Mouse (Mus musculus): ENCODE data around the gene Inf2. TPM values are rescaled to one million over a fixed set of nuclear protein-coding genes. Genes with fewer than 3 reads are reported as not detected.

Inf2 gene
- polyA plus RNA-seq, 1 experiment, result 118 TPM

GRCm38 (mm10) chr12:112584954-112585353, 3.6 kb upstream of the Inf2 start:
- Histone ChIP-seq H3K27me3 (ENCODE audit: control insufficient read depth, insufficient read depth, insufficient read length) (no peaks in the 10 kb centered on the region), H3K36me3 (ENCODE audit: control insufficient read depth, insufficient read depth) (no peaks in the 10 kb centered on the region), H3K79me3 (ENCODE audit: low read depth) (peaks cover 11% of the 10 kb centered on the region), H3K79me2 (ENCODE audit: control insufficient read depth, insufficient read depth) (peaks cover 13% of the 10 kb centered on the region), H3K4me3 (ENCODE audit: insufficient read depth, poor library complexity, severe bottlenecking) (no peak overlapping the region), H3ac (ENCODE audit: control insufficient read depth, insufficient read length, low read depth) (no peak overlapping the region)
- TF ChIP-seq CEBPB (IDR thresholded peaks at IDR 0.05; ENCODE audit: low read depth), result no peak

- Histone ChIP-seq H3K36me3 (ENCODE audit: control insufficient read depth, insufficient read depth) (peaks cover 10% of the 10 kb centered on the region), H3K4me3 (ENCODE audit: insufficient read depth, poor library complexity, severe bottlenecking) (no peak overlapping the region), H3ac (ENCODE audit: control insufficient read depth, insufficient read length, low read depth) (no peak overlapping the region), H3K79me2 (ENCODE audit: control insufficient read depth, insufficient read depth) (peaks cover 24% of the 10 kb centered on the region), H3K27me3 (ENCODE audit: control insufficient read depth, insufficient read depth, insufficient read length) (no peaks in the 10 kb centered on the region), H3K79me3 (ENCODE audit: low read depth) (peaks cover 22% of the 10 kb centered on the region)
- TF ChIP-seq CTCF (IDR thresholded peaks at IDR 0.05; ENCODE audit: control insufficient read depth, insufficient read depth, insufficient read length) (no peak), MYOD1 (IDR thresholded peaks at IDR 0.05; ENCODE audit: control insufficient read depth, insufficient read length, low read depth) (no peak), USF1 (IDR thresholded peaks at IDR 0.05; ENCODE audit: low read depth) (no peak), MYOG (IDR thresholded peaks at IDR 0.05; ENCODE audit: control insufficient read depth, extremely low read depth, insufficient read length) (no peak), FOSL1 (IDR thresholded peaks at IDR 0.05; ENCODE audit: insufficient read depth, low read length, poor library complexity, severe bottlenecking) (no peak), CEBPB (IDR thresholded peaks at IDR 0.05; ENCODE audit: low read depth) (no peak), MAX (IDR thresholded peaks at IDR 0.05) (no peak)
Observed at GRCm38 (mm10) chr12:112585924-112586538, 2.6 kb upstream of the Inf2 start.

- Histone ChIP-seq H3K79me2 (ENCODE audit: control insufficient read depth, insufficient read depth) (peaks cover 37% of the 10 kb centered on the region), H3ac (ENCODE audit: control insufficient read depth, insufficient read length, low read depth) (no peak overlapping the region), H3K36me3 (ENCODE audit: control insufficient read depth, insufficient read depth) (peaks cover 23% of the 10 kb centered on the region), H3K4me3 (ENCODE audit: insufficient read depth, poor library complexity, severe bottlenecking) (no peak overlapping the region), H3K79me3 (ENCODE audit: low read depth) (peaks cover 35% of the 10 kb centered on the region), H3K27me3 (ENCODE audit: control insufficient read depth, insufficient read depth, insufficient read length) (no peaks in the 10 kb centered on the region)
- TF ChIP-seq MYOG (IDR thresholded peaks at IDR 0.05; ENCODE audit: control insufficient read depth, extremely low read depth, insufficient read length) (no peak), CEBPB (IDR thresholded peaks at IDR 0.05; ENCODE audit: low read depth) (no peak), FOSL1 (IDR thresholded peaks at IDR 0.05; ENCODE audit: insufficient read depth, low read length, poor library complexity, severe bottlenecking) (no peak), CTCF (IDR thresholded peaks at IDR 0.05; ENCODE audit: control insufficient read depth, insufficient read depth, insufficient read length) (no peak), MYOD1 (IDR thresholded peaks at IDR 0.05; ENCODE audit: control insufficient read depth, insufficient read length, low read depth) (no peak), USF1 (IDR thresholded peaks at IDR 0.05; ENCODE audit: low read depth) (no peak), MAX (IDR thresholded peaks at IDR 0.05) (no peak)
Observed at GRCm38 (mm10) chr12:112587125-112588124, 1.2 kb upstream of the Inf2 start.

- peaks cover 60% of the 10 kb centered on the region for H3K79me2 ChIP-seq (ENCODE audit: control insufficient read depth, insufficient read depth)
- peaks cover 37% of the 10 kb centered on the region for H3K36me3 ChIP-seq (ENCODE audit: control insufficient read depth, insufficient read depth)
- TF ChIP-seq MYOD1 (IDR thresholded peaks at IDR 0.05; ENCODE audit: control insufficient read depth, insufficient read length, low read depth), result no peak
- no peak for TF ChIP-seq CTCF (IDR thresholded peaks at IDR 0.05; ENCODE audit: control insufficient read depth, insufficient read depth, insufficient read length)
- TF ChIP-seq MYOG (IDR thresholded peaks at IDR 0.05; ENCODE audit: control insufficient read depth, extremely low read depth, insufficient read length), result no peak
- TF ChIP-seq FOSL1 (IDR thresholded peaks at IDR 0.05; ENCODE audit: insufficient read depth, low read length, poor library complexity, severe bottlenecking), result no peak
- no peak for TF ChIP-seq CEBPB (IDR thresholded peaks at IDR 0.05; ENCODE audit: low read depth)
- no peak for TF ChIP-seq MAX (IDR thresholded peaks at IDR 0.05)
- no peak for TF ChIP-seq USF1 (IDR thresholded peaks at IDR 0.05; ENCODE audit: low read depth)
- no peaks in the 10 kb centered on the region for H3K27me3 ChIP-seq (ENCODE audit: control insufficient read depth, insufficient read depth, insufficient read length)
- H3K79me3 ChIP-seq (ENCODE audit: low read depth), result peaks cover 57% of the 10 kb centered on the region
- H3ac ChIP-seq (ENCODE audit: control insufficient read depth, insufficient read length, low read depth), result peak overlapping the region; percentile 86
- H3K4me3 ChIP-seq (ENCODE audit: insufficient read depth, poor library complexity, severe bottlenecking), result peak overlapping the region; percentile 78
Observed at GRCm38 (mm10) chr12:112589491-112590191, 1.1 kb downstream of the Inf2 start.

GRCm38 (mm10) chr12:112590566-112591239, 2.1 kb downstream of the Inf2 start:
- H3K27me3 ChIP-seq (ENCODE audit: control insufficient read depth, insufficient read depth, insufficient read length), result no peaks in the 10 kb centered on the region
- H3K4me3 ChIP-seq (ENCODE audit: insufficient read depth, poor library complexity, severe bottlenecking), result peak overlapping the region; percentile 11
- peaks cover 65% of the 10 kb centered on the region for H3K79me3 ChIP-seq (ENCODE audit: low read depth)
- peaks cover 38% of the 10 kb centered on the region for H3K36me3 ChIP-seq (ENCODE audit: control insufficient read depth, insufficient read depth)
- TF ChIP-seq CEBPB (IDR thresholded peaks at IDR 0.05; ENCODE audit: low read depth), result no peak
- no peak for TF ChIP-seq USF1 (IDR thresholded peaks at IDR 0.05; ENCODE audit: low read depth)
- no peak for TF ChIP-seq FOSL1 (IDR thresholded peaks at IDR 0.05; ENCODE audit: insufficient read depth, low read length, poor library complexity, severe bottlenecking)
- no peak for TF ChIP-seq MAX (IDR thresholded peaks at IDR 0.05)
- TF ChIP-seq MYOG (IDR thresholded peaks at IDR 0.05; ENCODE audit: control insufficient read depth, extremely low read depth, insufficient read length), result no peak
- H3K79me2 ChIP-seq (ENCODE audit: control insufficient read depth, insufficient read depth), result peaks cover 70% of the 10 kb centered on the region
- peak overlapping the region; percentile 34 for H3ac ChIP-seq (ENCODE audit: control insufficient read depth, insufficient read length, low read depth)
